Mouse (Mus musculus) CH12.LX (cell line): ENCODE data around the gene Gm10638. TPM values are rescaled to one million over a fixed set of nuclear protein-coding genes. Genes with fewer than 3 reads are reported as not detected.

Source experiments
- DNase-seq: peaks from one replicate; pipeline ENCODE4 v3.0.0-alpha.2; 2013; ENCODE audit errors: extremely low read depth
- H3K27ac ChIP-seq: 2 replicates; pipeline ENCODE4 v1.5.1; 2012; ENCODE audit warnings: low read depth, mild to moderate bottlenecking, control low read depth, moderate library complexity; ENCODE audit not compliant: insufficient read depth
- H3K27me3 ChIP-seq: replicated peaks from 2 replicates; pipeline ENCODE3; 2012; ENCODE audit warnings: inconsistent platforms
- H3K36me3 ChIP-seq, 2 experiments: replicated peaks in 1 of 2; 2 replicates each; pipeline versions ENCODE3 to v1.6.1; 2012; ENCODE audit warnings: inconsistent platforms in 1 of 2, low read length in 1 of 2, mild to moderate bottlenecking in 1 of 2, mixed read lengths in 1 of 2, moderate library complexity in 1 of 2; ENCODE audit not compliant: control insufficient read depth in 1 of 2, insufficient read depth in 1 of 2
- H3K4me1 ChIP-seq, 2 experiments: 2 replicates each; pipeline ENCODE4 v1.6.1; 2012; ENCODE audit warnings: inconsistent platforms in 1 of 2, moderate library complexity in 1 of 2; ENCODE audit not compliant: insufficient read depth in 2 of 2, control insufficient read depth in 1 of 2
- H3K4me2 ChIP-seq: 2 replicates; pipeline ENCODE4 v1.6.1; 2012; ENCODE audit warnings: low read depth, mild to moderate bottlenecking, control low read depth; ENCODE audit not compliant: poor library complexity, insufficient read depth, severe bottlenecking
- H3K4me3 ChIP-seq, 3 experiments: fragments of 150-350 bp in 1 of 3; sonication (generic) in 1 of 3; replicated peaks in 1 of 3; 2 replicates each; pipeline versions ENCODE3 to v1.5.1; 2011 to 2012; ENCODE audit warnings: low read depth in 2 of 3, low read length in 2 of 3, mild to moderate bottlenecking in 2 of 3, moderate library complexity in 2 of 3, control low read depth in 1 of 3, improper control_type of control experiment in 1 of 3, inconsistent platforms in 1 of 3, mixed read lengths in 1 of 3; ENCODE audit not compliant: poor library complexity in 1 of 3
- H3K79me2 ChIP-seq: replicated peaks from 2 replicates; pipeline ENCODE4 v1.6.1; 2012; ENCODE audit warnings: mild to moderate bottlenecking, moderate library complexity; ENCODE audit not compliant: control insufficient read depth, poor library complexity, insufficient read depth, severe bottlenecking; ENCODE audit errors: extremely low read depth
- H3K9ac ChIP-seq: 2 replicates; pipeline ENCODE4 v1.6.1; 2012; ENCODE audit warnings: low read depth, mild to moderate bottlenecking, control low read depth, moderate library complexity; ENCODE audit not compliant: insufficient read depth
- H3K9me3 ChIP-seq: replicated peaks from 2 replicates; pipeline ENCODE3; 2012; ENCODE audit warnings: low read length, inconsistent platforms, mixed read lengths
- E2F4 ChIP-seq: IDR thresholded peaks from 2 replicates; pipeline ENCODE4 v1.6.1; 2011; ENCODE audit warnings: low read depth, low read length, improper control_type of control experiment; ENCODE audit not compliant: insufficient replicate concordance
- ELF1 ChIP-seq: IDR thresholded peaks from 2 replicates; pipeline ENCODE4 v1.6.1; 2014; ENCODE audit warnings: low read depth, mild to moderate bottlenecking, inconsistent platforms, low read length, improper control_type of control experiment
- EP300 ChIP-seq: IDR thresholded peaks from 2 replicates; pipeline ENCODE4 v1.6.1; 2011; ENCODE audit warnings: low read length, improper control_type of control experiment
- HCFC1 ChIP-seq: IDR thresholded peaks from 2 replicates; pipeline ENCODE4 v1.6.1; 2012; ENCODE audit warnings: low read depth, mild to moderate bottlenecking, inconsistent platforms, low read length, improper control_type of control experiment
- JUN ChIP-seq: IDR thresholded peaks from 2 replicates; pipeline ENCODE4 v1.6.1; 2011; ENCODE audit warnings: low read depth, mild to moderate bottlenecking, low read length, improper control_type of control experiment, moderate library complexity; ENCODE audit not compliant: insufficient read depth
- JUND ChIP-seq: conservative IDR thresholded peaks from 2 replicates; pipeline ENCODE4 v1.6.1; 2011; ENCODE audit warnings: low read depth, low read length, improper control_type of control experiment
- MAFK ChIP-seq: IDR thresholded peaks from 2 replicates; pipeline ENCODE4 v1.6.1; 2011; ENCODE audit warnings: low read length, improper control_type of control experiment; ENCODE audit not compliant: insufficient replicate concordance
- MEF2A ChIP-seq: IDR thresholded peaks from 2 replicates; pipeline ENCODE4 v1.6.1; 2014; ENCODE audit warnings: low read depth, mild to moderate bottlenecking, inconsistent platforms, low read length, improper control_type of control experiment, borderline replicate concordance
- NELFE ChIP-seq: IDR thresholded peaks from 2 replicates; pipeline ENCODE4 v1.6.1; 2011; ENCODE audit warnings: low read depth, low read length, improper control_type of control experiment
- POLR2AphosphoS2 ChIP-seq: IDR thresholded peaks from 2 replicates; pipeline ENCODE4 v1.6.1; 2011; ENCODE audit warnings: low read depth, low read length, improper control_type of control experiment
- RCOR1 ChIP-seq: conservative IDR thresholded peaks from 2 replicates; pipeline ENCODE4 v1.6.1; 2012; ENCODE audit warnings: low read depth, mild to moderate bottlenecking, inconsistent platforms, low read length, improper control_type of control experiment
- SIN3A ChIP-seq: IDR thresholded peaks from 2 replicates; pipeline ENCODE4 v1.6.1; 2012; ENCODE audit warnings: low read length, improper control_type of control experiment, inconsistent platforms
- SMC3 ChIP-seq: IDR thresholded peaks from 2 replicates; pipeline ENCODE4 v1.6.1; 2011; ENCODE audit warnings: low read depth, low read length, improper control_type of control experiment
- TBP ChIP-seq: conservative IDR thresholded peaks from 2 replicates; pipeline ENCODE4 v1.6.1; 2011; ENCODE audit warnings: low read depth, low read length, improper control_type of control experiment
- UBTF ChIP-seq: IDR thresholded peaks from 2 replicates; pipeline ENCODE4 v1.6.1; 2012; ENCODE audit warnings: low read depth, mild to moderate bottlenecking, inconsistent platforms, low read length, improper control_type of control experiment, moderate library complexity
- USF1 ChIP-seq: IDR thresholded peaks from 2 replicates; pipeline ENCODE4 v1.6.1; 2014; ENCODE audit warnings: low read depth, mild to moderate bottlenecking, inconsistent platforms, low read length, improper control_type of control experiment
- ZC3H11A ChIP-seq: IDR thresholded peaks from 2 replicates; pipeline ENCODE4 v1.6.1; 2012; ENCODE audit warnings: low read depth, mild to moderate bottlenecking, inconsistent platforms, low read length, improper control_type of control experiment
- ZKSCAN1 ChIP-seq: IDR thresholded peaks from 2 replicates; pipeline ENCODE4 v1.6.1; 2012; ENCODE audit warnings: low read depth, inconsistent platforms, low read length, improper control_type of control experiment, borderline replicate concordance
- ZNF384 ChIP-seq: IDR thresholded peaks from 2 replicates; pipeline ENCODE4 v1.6.1; 2012; ENCODE audit warnings: low read depth, low read length, improper control_type of control experiment, inconsistent platforms
- dilution Hi-C: fragments of 300-500 bp; cut with MboI; formaldehyde crosslinking; loops from 2 replicates; pipeline ENCODE4 v1.14.3; 2020; ENCODE audit warnings: low sequenced_read_pairs; ENCODE audit not compliant: extremely low pct_unique_long_range_greater_than_20kb, extremely low pct_ligation_motif_present
- in situ Hi-C: fragments of 300-500 bp; cut with MboI; formaldehyde crosslinking; loops from 3 replicates; pipeline ENCODE4 v1.14.3; 2019; ENCODE audit warnings: low sequenced_read_pairs, low pct_ligation_motif_present, low pct_unique_long_range_greater_than_20kb, mixed read lengths
- polyA plus RNA-seq: library from polyadenylated mRNA; unstranded; fragments of >175 nt; gene quantifications from 2 replicates; pipeline ENCODE4 v1.2.1, GENCODE M21; 2012; ENCODE audit warnings: low read depth; ENCODE audit not compliant: insufficient read length
- total RNA-seq, 2 experiments: library from RNA; depleted of rRNA; stranded (reverse); fragments of 300-350 nt in 1 of 2; fragments of >200 nt in 1 of 2; gene quantifications; 2 replicates each; pipeline ENCODE4 v1.2.3; 2012 to 2014

Gene Gm10638
- total and polyA plus RNA-seq, 3 experiments: 0.13 TPM; not detected in 2

DNA sequence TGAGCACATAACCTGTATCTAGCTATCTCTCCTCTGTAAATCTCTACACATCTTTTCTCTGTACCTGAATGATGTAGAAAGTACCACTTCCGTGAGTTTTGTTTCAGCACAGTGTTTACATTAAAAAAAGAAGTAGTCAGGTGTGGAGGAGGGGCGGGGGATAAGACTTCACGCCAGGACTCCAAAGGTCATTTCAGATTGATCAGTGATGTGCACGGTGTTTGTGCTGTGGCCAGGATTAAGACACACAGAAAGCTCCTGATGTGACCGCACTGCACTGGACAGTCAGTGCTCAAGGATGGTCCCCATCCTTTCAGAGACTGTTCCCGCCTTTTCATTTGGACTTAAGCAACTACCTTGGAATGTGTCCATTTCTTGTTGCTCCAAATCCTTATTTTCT is 15.2 kb downstream of the Gm10638 start:
- dilution Hi-C loops (no loop called here), in situ Hi-C loops (no loop called here)
- no peak overlapping the region for H3K27ac ChIP-seq
- no peaks in the 10 kb centered on the region for H3K79me2 ChIP-seq
- no peaks in the 10 kb centered on the region for H3K36me3 ChIP-seq
- H3K27me3 ChIP-seq: no peaks in the 10 kb centered on the region
- peaks cover 5 to 36% of the 10 kb centered on the region in 2 experiments; a peak in 3 of 4 replicates for H3K4me1 ChIP-seq
- no peak overlapping the region for H3K4me3 ChIP-seq
- no peak for DNase-seq
- H3K9me3 ChIP-seq: no peaks in the 10 kb centered on the region
- no peak for TF ChIP-seq ELF1
- TF ChIP-seq MAFK: no peak
- TF ChIP-seq JUN: no peak
- H3K4me2 ChIP-seq: no peak overlapping the region
- no peak overlapping the region for H3K9ac ChIP-seq

DNA sequence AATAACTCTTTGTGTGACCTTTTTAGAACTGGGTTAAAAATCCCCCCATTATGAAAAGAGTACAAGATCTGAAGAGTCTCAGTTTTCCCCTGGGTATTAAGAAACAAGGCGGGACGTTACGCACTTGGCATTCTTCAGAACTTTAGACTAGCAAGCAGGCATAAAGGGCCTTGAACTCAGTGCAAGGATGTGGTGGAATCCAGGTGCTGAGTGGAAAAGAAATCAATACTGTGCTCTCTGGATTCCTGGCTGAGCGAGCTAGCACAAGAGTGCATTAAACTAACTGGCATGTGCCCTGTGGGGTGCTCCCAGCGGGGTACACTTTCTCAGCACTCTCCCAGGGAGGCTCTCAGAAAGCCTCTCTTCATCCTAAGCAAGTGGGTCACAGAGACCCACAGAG is 17.3 kb downstream of the Gm10638 start:
- no peaks in the 10 kb centered on the region for H3K36me3 ChIP-seq
- in situ Hi-C loops (no loop called here), dilution Hi-C loops (no loop called here)
- no peaks in the 10 kb centered on the region for H3K79me2 ChIP-seq
- no peak overlapping the region for H3K9ac ChIP-seq
- TF ChIP-seq ELF1: no peak
- no peak for TF ChIP-seq POLR2AphosphoS2
- no peak for TF ChIP-seq ZKSCAN1
- TF ChIP-seq USF1: no peak
- TF ChIP-seq ZC3H11A: no peak
- TF ChIP-seq UBTF: no peak
- TF ChIP-seq ZNF384: no peak
- TF ChIP-seq RCOR1: no peak
- no peak for TF ChIP-seq SIN3A
- TF ChIP-seq EP300: no peak
- TF ChIP-seq JUN: no peak
- no peak for TF ChIP-seq JUND
- TF ChIP-seq NELFE: no peak
- no peaks in the 10 kb centered on the region for H3K27me3 ChIP-seq
- H3K4me1 ChIP-seq: peaks cover 5 to 25% of the 10 kb centered on the region in 2 experiments; a peak in 2 of 4 replicates
- H3K9me3 ChIP-seq: no peaks in the 10 kb centered on the region
- no peak overlapping the region for H3K4me2 ChIP-seq
- no peak overlapping the region for H3K27ac ChIP-seq
- no peak for DNase-seq
- no peak overlapping the region for H3K4me3 ChIP-seq

DNA sequence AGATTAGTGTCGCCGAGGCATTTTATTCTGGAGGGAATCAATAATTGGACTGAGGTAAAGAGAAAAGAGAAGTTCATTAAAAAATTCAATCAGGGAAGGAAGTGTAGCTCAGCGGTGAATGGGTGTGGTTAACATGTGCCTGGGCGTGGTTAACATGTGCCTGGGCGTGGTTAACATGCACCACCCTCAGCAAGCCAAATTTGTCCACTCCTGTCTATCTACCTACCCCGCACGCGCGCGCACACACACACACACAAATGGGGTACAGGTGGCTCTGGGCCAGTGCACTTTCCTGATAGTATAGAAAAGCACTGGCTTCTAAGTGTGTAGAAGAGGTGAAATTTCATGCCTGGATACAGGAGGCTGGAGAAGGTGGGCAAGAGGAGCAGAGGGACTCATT is 19.7 kb downstream of the Gm10638 start:
- no peaks in the 10 kb centered on the region for H3K79me2 ChIP-seq
- no peak overlapping the region for H3K4me3 ChIP-seq
- TF ChIP-seq TBP (no peak), MEF2A (no peak), SMC3 (no peak), SIN3A (no peak), HCFC1 (no peak), ZNF384 (no peak), USF1 (no peak), RCOR1 (no peak), E2F4 (no peak)
- TF ChIP-seq, all 38 proteins: peak for 0
- no peak overlapping the region for H3K9ac ChIP-seq
- H3K27me3 ChIP-seq: no peaks in the 10 kb centered on the region
- dilution Hi-C loops: no loop called here
- DNase-seq: no peak
- no peak overlapping the region for H3K4me2 ChIP-seq
- no peak overlapping the region for H3K27ac ChIP-seq
- in situ Hi-C loops: no loop called here
- H3K9me3 ChIP-seq: no peaks in the 10 kb centered on the region
- H3K4me1 ChIP-seq: peaks cover 2 to 8% of the 10 kb centered on the region in 2 experiments; a peak in 2 of 4 replicates
- H3K36me3 ChIP-seq: no peaks in the 10 kb centered on the region
